9 mouse cellular contexts compared by ENCODE assay signal in genomic region chr15:6231308-6232103, GRCm38 (mm10).
A peak's percentile ranks its signal among the peaks of the same experiment; 100 is the strongest.
DNase-seq lines count a peak whose midpoint lies in the region; ATAC-seq lines count a peak whose summit lies in the region.
"Had no signal": no experiment of that assay in that cellular context is flagged by ENCODE, and none has a peak within 500 bp of the region (broad histone marks: within the 10 kb centered on the region; RNA-seq: fewer than 3 reads in every experiment).

No protein-coding gene starts in this region.

- H3K9me3 ChIP-seq in hindbrain, embryonic 14.5 days (ENCODE audit: control insufficient read depth, low read length): no peaks in the 10 kb centered on the region
- H3K9me3 ChIP-seq in hindbrain, embryonic 11.5 days (ENCODE audit: control insufficient read depth, low read length): no peaks in the 10 kb centered on the region
- H3K9me3 ChIP-seq: limb, embryonic 12.5 days had no signal

- H3K36me3 ChIP-seq in hindbrain, embryonic 14.5 days (replicated peaks; ENCODE audit: control insufficient read depth, insufficient read depth): no peaks in the 10 kb centered on the region
- no peaks in the 10 kb centered on the region for H3K36me3 ChIP-seq in hindbrain, embryonic 11.5 days (ENCODE audit: control insufficient read depth, insufficient read depth, low read length)
- H3K36me3 ChIP-seq: limb, embryonic 12.5 days had no signal

- no peak for DNase-seq in hindbrain, embryonic 14.5 days (ENCODE audit: low spot score)
- DNase-seq in hindbrain, embryonic 11.5 days (ENCODE audit: low spot score): no peak
- DNase-seq in right cerebral cortex, postnatal 10 days (ENCODE audit: low spot score in 2 of 2): peak; percentile 36 to 47
- DNase-seq in right cerebral cortex, postnatal 25 days: no peak
- peak; percentile 19 for DNase-seq in gastrocnemius, postnatal 10 days
- DNase-seq in layer of hippocampus, postnatal 14 days (ENCODE audit: low spot score in 2 of 2): no peak
- no peak for DNase-seq in thymus, postnatal 10 days (ENCODE audit: low spot score in 2 of 2)

- H3K4me1 ChIP-seq in hindbrain, embryonic 14.5 days (replicated peaks; ENCODE audit: control insufficient read depth, insufficient read depth, low read length): no peaks in the 10 kb centered on the region
- H3K4me1 ChIP-seq in hindbrain, embryonic 11.5 days (replicated peaks; ENCODE audit: control insufficient read depth, insufficient read depth, low read length): no peaks in the 10 kb centered on the region
- H3K4me1 ChIP-seq: limb, embryonic 12.5 days had no signal

- no peak overlapping the region for H3K4me2 ChIP-seq in hindbrain, embryonic 14.5 days (replicated peaks)
- no peak overlapping the region for H3K4me2 ChIP-seq in hindbrain, embryonic 11.5 days (replicated peaks; ENCODE audit: low read depth, low read length)
- H3K4me2 ChIP-seq: limb, embryonic 12.5 days had no signal

- no peak overlapping the region for H3K9ac ChIP-seq in hindbrain, embryonic 14.5 days
- no peak overlapping the region for H3K9ac ChIP-seq in hindbrain, embryonic 11.5 days (ENCODE audit: low read depth, low read length)
- H3K9ac ChIP-seq: limb, embryonic 12.5 days had no signal

- ATAC-seq in hindbrain, embryonic 14.5 days (ENCODE audit: low FRiP score): peak; percentile 31; the same call in 1 of the 2 replicates
- ATAC-seq in hindbrain, embryonic 11.5 days (ENCODE audit: low FRiP score): no peak
- ATAC-seq in megakaryocyte-erythroid progenitor cell, adult 5-6 weeks (replicated peaks; ENCODE audit: low FRiP score, low TSS enrichment, poor library complexity, severe bottlenecking): peak; percentile 70

- H3K27me3 ChIP-seq in hindbrain, embryonic 14.5 days (ENCODE audit: control insufficient read depth, insufficient read depth, low read length): no peaks in the 10 kb centered on the region
- H3K27me3 ChIP-seq in hindbrain, embryonic 11.5 days (ENCODE audit: control insufficient read depth, insufficient read depth, low read length): no peaks in the 10 kb centered on the region
- H3K27me3 ChIP-seq: limb, embryonic 12.5 days had no signal

- no peak overlapping the region for H3K4me3 ChIP-seq in hindbrain, embryonic 14.5 days (replicated peaks; ENCODE audit: low read length)
- no peak overlapping the region for H3K4me3 ChIP-seq in hindbrain, embryonic 11.5 days (ENCODE audit: low read depth, low read length)
- H3K4me3 ChIP-seq: limb, embryonic 12.5 days had no signal

- 67% methylated on average over 12 of the region's 12 CpGs for WGBS in hindbrain, embryonic 14.5 days
- 87% methylated on average over 12 of the region's 12 CpGs for WGBS in hindbrain, embryonic 11.5 days

- H3K27ac ChIP-seq in hindbrain, embryonic 14.5 days: no peak overlapping the region
- H3K27ac ChIP-seq in hindbrain, embryonic 11.5 days (ENCODE audit: low read depth, low read length): no peak overlapping the region
- H3K27ac ChIP-seq: limb, embryonic 12.5 days had no signal

Comparison
In these comparisons a context has a peak if more than half of its experiments do, and no peak if none do; other contexts are left out.
1. DNase-seq: peak in right cerebral cortex, postnatal 10 days (2 of 2) and gastrocnemius, postnatal 10 days (single experiment); none in hindbrain, embryonic 14.5 days (single experiment), hindbrain, embryonic 11.5 days (single experiment), right cerebral cortex, postnatal 25 days (single experiment), layer of hippocampus, postnatal 14 days (0 of 2) and thymus, postnatal 10 days (0 of 2).